Mouse (Mus musculus) C2C12 (cell line): ENCODE measurements around the gene Tns4.

ENCODE experiments used
- CEBPB ChIP-seq: IDR thresholded peaks from one replicate; pipeline ENCODE4 v1.6.1; 2011; ENCODE audit warnings: low read depth, mild to moderate bottlenecking, control low read depth, moderate library complexity
- CTCF ChIP-seq: IDR thresholded peaks from one replicate; pipeline ENCODE4 v1.5.1; 2011; ENCODE audit not compliant: control insufficient read depth, insufficient read depth, insufficient read length
- FOSL1 ChIP-seq: IDR thresholded peaks from one replicate; pipeline ENCODE4 v1.8.0; 2011; ENCODE audit warnings: mild to moderate bottlenecking, low read length; ENCODE audit not compliant: poor library complexity, insufficient read depth, severe bottlenecking
- MYOD1 ChIP-seq: IDR thresholded peaks from one replicate; pipeline ENCODE4 v1.6.1; 2011; ENCODE audit warnings: low read depth; ENCODE audit not compliant: control insufficient read depth, insufficient read length
- MYOG ChIP-seq: IDR thresholded peaks from one replicate; pipeline ENCODE4 v1.6.1; 2011; ENCODE audit not compliant: control insufficient read depth, insufficient read length; ENCODE audit errors: extremely low read depth
- USF1 ChIP-seq: IDR thresholded peaks from one replicate; pipeline ENCODE4 v1.6.1; 2011; ENCODE audit warnings: low read depth, mild to moderate bottlenecking, control low read depth, moderate library complexity

GRCm38 (mm10) chr11:99055571-99056452, 33.3 kb downstream of the Tns4 start:
- TF ChIP-seq USF1 (no peak), MYOD1 (no peak), CTCF (no peak), MYOG (no peak), FOSL1 (no peak), CEBPB (no peak)
